Mouse (Mus musculus): ENCODE measurements at regions not wholly inside any gene's neighbourhood (a gene's known extent, or its start where the extent isn't known, plus 50 kb on each side); places are given as distances from the start of the nearest gene placed in this dataset.
A peak's percentile ranks its signal among the peaks of the same experiment; 100 is the strongest.

GRCm38 (mm10) chr1:100551293-100551692, 778.7 kb downstream of the Cntnap5b start:
- DNase-seq, result no peak

- DNase-seq, result peak in 1 of 2 experiments; percentile 22
Measured at GRCm38 (mm10) chr1:100556937-100557336, 784.4 kb downstream of the Cntnap5b start.
